Mouse (Mus musculus): Measurements from ENCODE around the gene Myo3b. TPM values are rescaled to one million over a fixed set of nuclear protein-coding genes. Genes with fewer than 3 reads are reported as not detected.

Myo3b gene
- total RNA-seq, 2 experiments from 2014 or later: 0.93 to 1.00 TPM

DNA sequence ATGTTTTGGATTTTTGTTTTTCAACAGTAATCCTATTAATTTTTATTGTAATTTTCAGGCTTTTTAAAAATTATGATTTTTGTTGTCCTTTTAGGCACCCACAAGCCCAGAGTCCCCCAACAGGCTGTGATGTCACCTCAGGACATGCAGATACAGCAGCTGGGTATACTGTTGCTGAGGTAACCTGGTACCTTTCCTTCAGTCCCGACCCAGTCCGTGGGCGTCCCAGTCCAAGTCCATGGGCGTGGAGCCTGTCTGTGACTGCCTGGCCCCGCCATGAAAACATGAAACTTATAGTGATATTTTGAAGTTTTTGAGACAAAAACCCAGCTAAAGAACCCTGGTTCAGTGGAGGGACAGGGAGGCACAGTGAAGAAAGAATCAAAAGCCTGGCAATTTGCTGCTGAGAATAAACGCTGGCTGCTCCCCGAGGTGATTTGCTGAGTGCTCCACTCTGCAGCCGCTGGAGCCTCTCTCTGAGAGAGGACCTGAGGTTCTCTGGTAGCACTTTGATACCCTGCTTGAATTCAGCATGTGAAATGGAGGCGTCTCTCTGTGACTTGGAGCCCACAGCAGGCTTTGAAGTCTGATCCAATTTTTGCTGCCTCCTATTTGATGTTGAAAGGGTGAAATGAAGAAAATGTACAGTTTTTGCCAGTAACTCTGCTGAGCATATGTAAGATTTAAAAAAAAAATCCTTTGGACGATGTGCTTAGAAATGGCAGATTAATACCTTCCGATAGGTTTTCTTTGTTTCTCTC, 310.0 kb downstream of the Myo3b start:
- no peak for TF ChIP-seq CTCF (conservative IDR thresholded peaks at IDR 0.05)
- DNase-seq (ENCODE audit: low spot score in 2 of 2): no peak
- no peak overlapping the region for H3K4me3 ChIP-seq
- no peak overlapping the region for H3K27ac ChIP-seq

DNA sequence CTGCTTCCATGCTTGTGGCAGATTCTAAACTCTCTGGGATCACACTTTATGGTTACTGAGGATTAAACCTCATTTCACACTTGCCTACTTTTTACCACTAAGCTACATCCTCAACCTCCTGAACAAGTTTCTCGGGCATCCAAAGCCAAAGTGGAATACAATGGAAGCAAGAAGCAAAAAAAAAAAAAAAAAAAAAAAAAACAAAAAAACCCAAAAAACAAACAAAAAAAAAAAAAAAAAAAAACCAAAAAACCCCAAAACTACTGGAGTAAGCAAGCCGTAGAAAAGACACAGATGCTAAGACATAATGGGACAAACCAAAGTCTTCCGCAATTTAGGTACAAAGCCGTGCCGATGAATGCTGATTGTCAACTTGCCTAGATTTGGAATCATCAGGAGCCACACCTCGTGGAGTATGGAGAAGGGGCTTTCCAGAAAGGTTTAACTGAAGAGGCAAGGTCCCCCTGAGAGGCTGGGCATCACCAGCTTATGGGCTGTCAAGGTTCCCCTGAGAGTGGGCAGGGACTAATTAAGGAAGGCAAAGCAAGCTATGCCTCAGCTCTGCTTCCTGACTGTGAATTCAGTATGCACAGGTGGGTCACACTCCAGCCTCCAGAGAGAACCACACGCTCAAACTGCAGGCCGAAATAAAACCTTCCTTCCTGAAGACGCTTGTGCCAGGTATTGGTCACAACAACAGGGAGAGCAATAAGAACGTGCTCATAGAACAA, 313.7 kb downstream of the Myo3b start:
- Histone ChIP-seq H3K27ac (no peak overlapping the region), H3K4me3 (no peak overlapping the region)
- TF ChIP-seq CTCF (conservative IDR thresholded peaks at IDR 0.05): no peak
- no peak for DNase-seq (ENCODE audit: low spot score in 2 of 2)

DNA sequence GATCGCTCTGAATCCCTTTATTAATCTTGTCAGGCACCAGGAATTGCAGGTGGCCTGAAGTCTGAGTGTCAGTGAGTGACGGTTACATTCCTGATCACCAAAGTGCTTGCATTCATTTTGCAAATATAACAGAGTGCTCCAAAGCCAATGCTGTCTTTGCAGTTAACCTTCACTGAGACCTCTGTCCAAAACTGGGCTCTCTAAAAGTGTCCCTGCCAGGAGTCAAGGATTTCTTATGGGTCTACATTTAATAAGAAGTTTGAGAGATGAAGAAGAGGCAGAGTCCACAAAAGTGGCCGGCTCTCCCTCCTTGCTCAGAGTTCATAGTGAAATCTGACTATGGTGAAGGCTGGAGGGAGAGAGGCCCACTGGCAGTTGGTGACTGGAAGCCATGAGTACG, 315.1 kb downstream of the Myo3b start:
- H3K27ac ChIP-seq: no peak overlapping the region
- H3K4me3 ChIP-seq: no peak overlapping the region
- DNase-seq (ENCODE audit: low spot score in 2 of 2): no peak
- TF ChIP-seq CTCF (conservative IDR thresholded peaks at IDR 0.05): no peak

DNA sequence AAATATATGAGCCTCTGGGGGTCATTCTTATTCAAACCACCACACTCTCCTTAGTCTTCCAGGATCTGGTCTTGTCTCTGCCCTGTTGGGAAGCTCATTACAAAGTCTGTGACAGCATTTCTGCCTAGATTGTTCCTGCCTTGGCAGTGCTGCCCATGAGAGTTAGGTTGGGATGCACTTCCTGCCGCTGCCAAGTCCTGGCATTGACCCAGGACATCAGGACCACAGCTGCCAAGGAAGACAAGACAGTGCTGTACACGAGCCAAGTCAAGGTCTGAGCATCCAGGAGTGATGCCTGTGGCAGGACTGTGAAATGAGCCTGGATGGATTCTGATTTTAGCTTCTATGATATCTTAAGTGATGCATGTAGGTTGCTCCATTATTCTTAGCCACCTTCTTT, 316.1 kb downstream of the Myo3b start:
- Histone ChIP-seq H3K27ac (no peak overlapping the region), H3K4me3 (no peak overlapping the region)
- no peak for DNase-seq (ENCODE audit: low spot score in 2 of 2)
- no peak for TF ChIP-seq CTCF (conservative IDR thresholded peaks at IDR 0.05)

DNA sequence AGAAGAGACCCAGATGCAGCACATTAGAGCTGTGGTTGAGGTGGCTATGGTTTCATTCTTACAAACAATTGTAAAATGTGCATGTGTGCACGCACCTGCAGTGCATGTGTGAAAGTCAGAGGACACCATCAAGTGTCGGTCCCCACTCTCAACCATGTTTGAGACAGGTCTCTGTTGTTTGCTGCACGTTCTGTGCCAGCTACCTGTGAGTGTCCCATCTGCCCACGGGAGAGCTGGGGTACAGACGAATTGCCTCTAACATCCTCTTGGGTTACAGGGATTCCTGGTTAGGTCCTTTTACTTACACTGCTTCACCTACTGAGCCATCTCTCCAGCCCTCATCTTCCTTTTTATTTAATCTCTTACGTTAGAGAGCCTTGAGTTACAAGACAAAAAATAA, 330.5 kb downstream of the Myo3b start:
- DNase-seq (ENCODE audit: low spot score in 2 of 2): no peak
- TF ChIP-seq CTCF (conservative IDR thresholded peaks at IDR 0.05): no peak

DNA sequence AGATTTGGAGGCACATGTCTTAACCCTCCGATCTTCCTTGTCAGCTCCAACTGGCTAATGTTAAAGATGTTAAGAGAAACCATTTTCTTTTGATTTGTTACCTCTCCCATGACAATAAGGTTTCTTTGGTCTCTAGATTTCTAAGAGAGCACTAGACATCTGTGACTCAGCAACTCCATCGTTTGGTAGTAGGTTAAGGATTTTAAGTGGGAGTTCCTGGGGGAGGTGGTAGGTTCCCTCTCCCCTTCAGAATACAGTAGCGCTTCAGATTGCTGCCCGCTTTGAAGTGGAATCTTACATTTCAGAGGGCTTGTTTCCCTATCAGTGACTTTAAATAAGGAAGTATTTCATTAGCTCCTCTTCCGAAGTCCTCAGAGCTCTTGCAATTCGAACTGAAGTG, 340.4 kb downstream of the Myo3b start:
- no peak for TF ChIP-seq CTCF (conservative IDR thresholded peaks at IDR 0.05)
- Histone ChIP-seq H3K4me3 (no peak overlapping the region), H3K27ac (no peak overlapping the region)
- no peak for DNase-seq (ENCODE audit: low spot score in 2 of 2)

More for the DNA sequence above, 330.5 kb downstream of the Myo3b start:
- Histone ChIP-seq H3K27ac (no peak overlapping the region), H3K4me3 (no peak overlapping the region)

DNA sequence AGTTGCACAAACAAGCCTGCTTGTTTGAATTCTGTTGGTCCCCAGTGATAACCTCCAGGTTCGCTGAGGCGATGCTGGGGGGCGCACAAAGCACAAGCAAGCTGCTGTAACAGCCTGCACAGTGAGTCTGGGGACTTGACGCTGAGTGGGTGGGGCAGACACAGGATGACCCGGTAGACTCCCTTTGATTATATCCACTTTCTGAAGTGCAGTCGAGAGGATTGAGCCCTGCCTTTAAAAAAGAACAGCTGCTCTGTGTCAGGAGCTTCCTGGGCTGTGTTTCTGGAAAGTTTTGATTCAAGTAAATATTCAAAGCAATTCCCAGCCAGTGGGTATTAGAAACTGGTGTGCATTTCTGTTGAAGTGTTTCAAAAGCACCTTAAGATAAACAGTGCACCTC, 341.0 kb downstream of the Myo3b start:
- no peak for TF ChIP-seq CTCF (conservative IDR thresholded peaks at IDR 0.05)
- no peak for DNase-seq (ENCODE audit: low spot score in 2 of 2)
- Histone ChIP-seq H3K27ac (no peak overlapping the region), H3K4me3 (no peak overlapping the region)

DNA sequence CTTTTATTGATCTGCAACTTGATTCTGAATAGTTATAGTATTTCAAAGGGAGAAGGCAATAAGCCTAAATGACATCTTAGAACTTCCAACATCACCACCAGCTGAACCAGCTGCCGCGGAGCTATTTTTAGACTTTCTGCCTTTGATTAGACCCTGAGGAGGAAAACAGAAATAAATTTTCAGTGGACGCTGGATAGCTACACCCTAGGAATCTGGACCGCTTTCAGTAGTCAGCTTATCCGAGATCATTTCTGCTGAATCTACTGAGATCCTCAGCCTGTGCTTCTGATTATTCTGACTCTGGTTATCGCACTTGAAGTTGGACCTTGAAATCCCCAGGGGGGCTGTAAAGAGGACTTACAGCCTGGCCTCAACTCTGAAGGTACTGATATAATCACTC, 349.7 kb downstream of the Myo3b start:
- no peak overlapping the region for H3K4me3 ChIP-seq
- no peak for DNase-seq (ENCODE audit: low spot score in 2 of 2)
- TF ChIP-seq CTCF (conservative IDR thresholded peaks at IDR 0.05): no peak
- no peak overlapping the region for H3K27ac ChIP-seq

DNA sequence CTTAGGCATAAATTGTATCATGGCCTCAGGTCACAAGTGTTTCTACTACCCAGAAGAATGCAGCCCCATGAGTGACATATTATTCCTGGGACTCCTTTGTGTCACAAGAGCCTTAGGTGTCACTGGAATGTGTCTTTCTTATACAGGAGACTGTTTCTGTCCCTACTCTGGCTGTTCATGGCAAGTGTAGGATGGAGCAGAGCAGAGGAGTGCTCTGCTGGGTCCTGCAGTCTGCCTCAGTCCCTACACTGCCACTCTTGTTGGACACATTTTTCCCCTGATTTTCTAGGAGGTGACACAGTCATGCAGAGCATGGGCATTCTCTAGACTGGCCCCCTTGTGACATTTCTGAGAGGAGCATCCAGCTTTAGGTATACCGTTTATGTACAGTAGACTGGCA, 350.2 kb downstream of the Myo3b start:
- DNase-seq (ENCODE audit: low spot score in 2 of 2): no peak
- Histone ChIP-seq H3K4me3 (no peak overlapping the region), H3K27ac (no peak overlapping the region)
- no peak for TF ChIP-seq CTCF (conservative IDR thresholded peaks at IDR 0.05)

DNA sequence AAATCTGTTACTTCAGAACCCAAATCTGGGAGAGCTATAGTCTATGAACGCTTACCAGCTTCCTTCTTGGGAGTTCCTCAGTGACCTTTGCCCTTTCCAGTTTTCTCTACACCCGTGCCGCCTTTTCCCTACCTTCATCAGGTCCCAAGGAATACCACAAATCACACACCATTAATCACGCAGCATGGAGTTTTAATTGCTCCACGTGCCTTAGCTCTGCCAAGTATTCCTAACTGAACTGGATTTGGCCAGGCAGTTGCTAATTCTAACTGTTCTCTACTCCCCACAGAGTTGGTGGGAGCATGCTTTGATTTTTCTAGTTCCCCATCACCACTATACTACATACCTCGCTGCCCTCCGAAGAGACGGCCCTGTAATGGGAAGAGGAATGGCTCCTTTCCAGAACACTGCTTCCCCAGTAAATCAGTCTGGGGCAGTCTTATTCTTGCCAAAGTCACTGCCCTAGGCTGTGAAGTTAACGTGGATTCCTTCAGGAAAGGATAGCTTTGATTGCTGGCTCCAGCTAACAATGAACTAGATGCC, 358.9 kb downstream of the Myo3b start:
- no peak for DNase-seq (ENCODE audit: low spot score in 2 of 2)
- no peak overlapping the region for H3K4me3 ChIP-seq
- H3K27ac ChIP-seq: no peak overlapping the region
- no peak for TF ChIP-seq CTCF (conservative IDR thresholded peaks at IDR 0.05)

DNA sequence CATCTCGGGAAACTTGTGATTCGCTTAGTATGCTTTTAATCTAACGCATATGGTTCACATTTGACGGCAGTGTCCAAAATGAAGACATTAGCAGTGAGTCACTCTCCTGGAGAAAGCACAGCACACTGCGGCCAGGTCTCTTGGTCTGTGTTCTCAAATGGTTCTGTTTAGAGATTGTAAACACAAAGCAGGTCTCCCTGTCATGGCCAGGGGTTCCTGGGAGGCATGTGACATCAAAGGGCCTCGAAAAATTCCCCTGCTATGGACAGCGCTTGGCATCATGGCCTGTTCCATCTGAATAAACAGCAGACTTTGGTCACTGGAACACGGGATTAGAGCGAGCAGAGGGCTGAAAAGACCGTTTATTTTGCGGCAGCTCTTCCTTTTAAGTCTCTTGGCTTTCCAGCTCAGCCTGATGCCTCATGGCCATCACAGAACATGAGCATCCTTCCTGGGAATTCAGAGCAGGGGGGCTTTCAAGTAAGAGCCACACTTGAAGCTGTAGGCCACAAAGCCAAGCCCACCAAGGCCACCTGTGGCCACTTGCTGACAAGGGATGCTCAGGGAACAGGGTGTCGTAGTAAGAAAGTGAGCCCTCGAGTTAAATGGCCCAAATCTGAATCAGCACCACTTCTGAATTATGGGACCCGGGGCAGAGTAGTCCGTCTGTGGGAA, 360.7 kb downstream of the Myo3b start:
- Histone ChIP-seq H3K4me3 (no peak overlapping the region), H3K27ac (no peak overlapping the region)
- DNase-seq (ENCODE audit: low spot score in 2 of 2): no peak
- TF ChIP-seq CTCF (conservative IDR thresholded peaks at IDR 0.05): no peak

DNA sequence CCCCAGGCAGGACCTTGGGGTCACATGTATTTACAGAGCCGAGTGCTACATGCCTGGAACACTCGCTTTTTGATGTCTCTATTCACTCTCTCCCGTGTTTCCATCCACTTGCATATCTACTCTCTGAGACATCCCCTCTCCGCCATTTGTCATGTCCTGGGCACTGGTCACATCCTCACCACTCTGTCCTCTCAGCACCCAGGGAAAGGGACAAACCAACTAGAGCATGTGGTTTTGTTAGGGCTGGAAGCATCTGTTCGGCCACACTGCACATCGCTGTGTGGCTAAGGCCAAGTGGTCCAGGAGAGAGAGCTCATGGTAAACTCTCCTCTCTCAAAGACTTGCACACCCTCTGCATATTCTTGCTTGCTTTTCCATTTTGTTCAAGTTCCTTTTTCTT, 361.4 kb downstream of the Myo3b start:
- DNase-seq (ENCODE audit: low spot score in 2 of 2): no peak
- Histone ChIP-seq H3K4me3 (no peak overlapping the region), H3K27ac (no peak overlapping the region)
- no peak for TF ChIP-seq CTCF (conservative IDR thresholded peaks at IDR 0.05)

DNA sequence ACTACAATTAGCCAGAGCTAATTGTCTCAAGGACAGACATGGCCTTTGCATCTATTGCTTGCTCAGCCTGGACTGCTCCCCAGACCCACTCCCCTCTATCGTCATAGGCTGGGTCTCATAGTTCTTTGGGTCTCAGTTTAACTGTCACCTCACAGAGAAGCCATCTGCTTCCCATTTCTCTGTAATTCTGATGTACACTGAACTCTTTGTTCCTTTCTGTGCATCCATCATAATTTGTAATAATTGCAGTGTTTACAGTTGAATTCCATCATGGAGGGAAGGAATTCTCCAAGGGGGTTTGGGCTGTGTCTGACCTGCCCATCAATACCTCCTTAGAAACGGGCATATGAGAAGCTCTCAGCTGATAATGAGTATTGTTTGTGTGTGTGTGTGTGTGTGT, 365.4 kb downstream of the Myo3b start:
- DNase-seq (ENCODE audit: low spot score in 2 of 2): no peak
- H3K27ac ChIP-seq: no peak overlapping the region
- TF ChIP-seq CTCF (conservative IDR thresholded peaks at IDR 0.05): no peak
- no peak overlapping the region for H3K4me3 ChIP-seq
